Mouse (Mus musculus): ENCODE measurements at regions not wholly inside any gene's neighbourhood (a gene's known extent, or its start where the extent isn't known, plus 50 kb on each side); places are given as distances from the start of the nearest gene placed in this dataset.
"Not testable (repeated sequence)": the region's sequence is repeated elsewhere in the genome, so short reads cannot be mapped to it uniquely, and the experiment has no call there.

DNA sequence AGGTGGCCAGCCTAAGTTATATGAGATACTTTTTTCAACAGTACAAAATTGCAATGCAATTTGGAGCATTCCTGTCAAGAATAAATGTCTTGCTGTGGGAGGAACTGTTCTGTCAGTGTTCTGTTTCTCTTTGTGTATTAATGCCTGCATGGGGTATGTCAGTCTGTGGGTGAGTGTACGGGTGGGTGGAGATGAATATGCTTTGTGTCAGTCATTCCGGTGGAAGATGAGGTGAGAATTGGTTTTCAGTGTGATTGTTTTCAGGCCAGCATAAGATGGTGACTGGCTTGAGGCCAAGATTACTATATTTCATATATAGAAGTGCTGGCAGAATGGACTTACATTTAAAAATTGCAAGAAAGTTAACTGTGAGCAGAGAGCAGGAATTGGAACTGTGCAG, 184.0 kb downstream of the Frk start:
- no peak for DNase-seq

GRCm38 (mm10) chr10:34667735-34668439, 184.7 kb downstream of the Frk start:
- no peak for DNase-seq

GRCm38 (mm10) chr10:34671791-34672190, 188.6 kb downstream of the Frk start:
- no peak for DNase-seq

DNA sequence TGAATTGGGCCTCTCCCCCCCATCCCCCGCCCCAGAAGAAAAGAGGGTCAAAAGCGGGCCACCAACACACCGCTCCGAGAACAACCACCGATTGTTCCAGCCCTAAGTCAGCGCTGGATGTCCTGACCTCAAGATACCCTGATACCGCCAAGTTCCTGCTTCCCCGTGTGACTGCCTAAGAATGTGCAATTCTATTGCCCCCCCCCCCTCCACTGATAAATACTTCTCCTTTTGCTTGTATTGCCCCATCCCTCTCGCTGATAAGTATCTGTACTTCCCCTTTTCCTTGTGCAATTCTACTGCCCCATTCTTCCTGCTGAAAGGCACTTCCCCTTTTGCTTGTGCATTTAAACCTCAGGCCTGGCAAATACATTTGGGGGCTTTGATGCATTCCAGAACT, 216.2 kb downstream of the Frk start:
- DNase-seq = not testable (repeated sequence)

GRCm38 (mm10) chr10:34701956-34702355, 218.8 kb downstream of the Frk start:
- no peak for DNase-seq

- DNase-seq = no peak
These were observed 222.2 kb downstream of the Frk start for GRCm38 (mm10) chr10:34705416-34705815.

DNA sequence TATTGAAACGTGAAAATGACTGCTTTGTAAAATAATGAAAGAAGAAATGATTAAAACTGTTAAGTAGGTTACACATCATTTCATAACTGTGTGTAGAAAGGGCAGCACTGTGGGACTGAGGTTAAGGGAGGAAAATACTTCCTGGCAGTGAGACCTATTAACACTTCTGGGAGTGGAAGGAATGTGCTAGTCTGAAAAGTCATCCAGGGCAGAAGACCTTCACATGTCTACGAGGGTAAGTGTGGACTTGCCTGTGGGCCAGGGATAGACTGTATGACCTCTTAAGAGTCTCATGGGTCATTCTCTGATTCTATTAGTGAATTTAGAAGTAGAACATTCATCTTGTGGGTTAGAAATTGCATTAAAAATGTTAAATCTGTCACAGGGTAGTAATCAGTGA, 248.1 kb downstream of the Frk start:
- DNase-seq = no peak

DNA sequence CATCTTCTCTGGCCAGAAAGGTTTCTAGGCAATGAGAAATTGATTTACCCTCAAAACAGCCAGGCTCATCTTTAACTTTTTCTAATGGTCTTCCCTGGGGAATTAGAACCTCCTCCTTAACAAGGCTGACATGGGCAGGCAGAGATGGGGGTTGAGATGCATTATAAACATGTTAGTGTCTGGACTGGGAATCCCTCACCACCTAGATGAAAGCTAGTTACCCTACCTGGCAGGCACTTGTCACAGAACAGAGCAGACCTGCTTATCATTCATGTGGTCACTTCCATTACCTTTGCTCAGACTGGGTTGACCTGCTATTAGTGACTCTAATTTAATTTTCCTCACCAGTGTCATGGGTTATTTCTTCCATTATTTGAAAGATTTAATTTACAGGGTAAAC, 279.2 kb downstream of the Frk start:
- no peak for DNase-seq

- no peak for DNase-seq
These were observed 308.9 kb downstream of the Frk start for GRCm38 (mm10) chr10:34792099-34792498.

DNA sequence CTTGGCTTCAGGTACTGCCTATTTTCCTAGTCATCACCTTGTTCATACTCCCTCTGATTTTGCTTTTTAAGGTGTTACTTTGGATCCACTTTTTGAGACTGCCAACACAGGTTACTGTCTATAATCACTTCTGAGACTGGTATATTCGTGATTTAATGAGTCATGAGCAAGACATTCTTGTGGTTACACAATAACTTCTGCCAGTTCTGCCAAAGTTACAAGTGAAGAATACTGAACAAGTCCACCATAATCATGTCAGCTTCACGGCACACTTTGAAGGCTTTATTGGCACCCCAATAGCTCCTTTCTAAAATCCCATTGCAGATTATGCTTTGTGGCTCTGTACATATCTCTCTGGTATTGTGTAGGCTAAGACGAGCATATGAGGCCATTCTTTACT, 327.9 kb downstream of the Frk start:
- no peak for DNase-seq

GRCm38 (mm10) chr10:34824121-34824520, 340.9 kb downstream of the Frk start:
- DNase-seq = no peak

DNA sequence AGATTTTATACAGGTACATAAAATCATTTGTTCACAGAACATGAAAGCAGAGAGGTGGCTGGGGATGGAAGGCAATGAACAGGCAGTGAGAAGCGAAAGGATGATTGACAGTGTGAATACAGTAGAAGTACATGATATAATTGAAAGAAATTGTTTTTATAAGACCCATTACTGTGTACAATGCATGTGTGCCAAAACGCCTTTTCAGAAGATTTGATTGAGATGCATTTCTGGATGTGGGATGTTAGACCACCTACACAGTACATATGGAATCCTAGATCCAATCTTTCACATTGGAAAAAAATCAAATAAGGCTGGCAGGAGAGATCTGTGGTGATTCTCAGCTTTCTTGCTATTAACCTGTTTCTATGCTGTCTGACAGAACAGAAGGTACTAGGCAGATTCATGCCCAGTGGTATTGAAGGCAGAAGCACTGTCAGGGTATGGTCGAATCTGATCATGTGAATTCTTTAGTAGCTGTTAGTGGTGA, 358.9 kb downstream of the Frk start:
- no peak for DNase-seq

DNA sequence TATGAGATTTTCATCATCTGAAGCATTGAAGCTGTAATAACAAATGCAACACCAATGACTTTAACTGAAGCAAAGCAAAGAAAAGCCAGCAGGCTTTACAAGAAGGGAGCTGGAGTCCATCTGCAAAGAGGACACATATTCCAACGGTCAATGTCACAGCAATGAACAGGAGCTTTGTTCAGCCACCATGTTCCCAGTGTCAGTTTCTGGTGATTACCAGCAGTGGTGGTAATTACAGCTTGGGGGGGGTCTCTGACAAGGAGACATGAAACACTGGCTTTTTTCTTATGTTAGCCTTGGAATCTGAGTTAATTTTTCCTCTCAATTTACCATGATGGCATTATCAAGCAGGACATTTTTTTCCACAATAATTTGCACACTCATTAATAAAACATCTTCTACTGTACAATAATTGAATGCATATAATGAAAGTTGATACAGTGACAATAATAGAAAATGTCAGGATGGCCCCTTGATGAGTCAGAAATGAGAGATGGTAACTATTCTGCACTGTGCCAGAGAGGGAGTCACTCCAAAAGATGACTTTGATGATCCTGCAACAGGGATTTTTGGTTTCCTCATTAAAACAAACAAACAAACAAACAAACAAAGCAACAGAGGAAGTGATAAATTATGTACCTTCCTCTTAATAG, 373.4 kb downstream of the Frk start:
- DNase-seq = no peak

- DNase-seq = no peak
These were observed 379.5 kb downstream of the Frk start for GRCm38 (mm10) chr10:34862693-34863092.

- DNase-seq = no peak
These were observed 388.7 kb downstream of the Frk start for GRCm38 (mm10) chr10:34871888-34872287.

GRCm38 (mm10) chr10:34878511-34878910, 395.3 kb downstream of the Frk start:
- no peak for DNase-seq

- DNase-seq = no peak
These were observed 404.4 kb downstream of the Frk start for GRCm38 (mm10) chr10:34887601-34888000.

- peak; percentile 1 for DNase-seq
These were observed 421.1 kb downstream of the Frk start for GRCm38 (mm10) chr10:34904274-34904673.

DNA sequence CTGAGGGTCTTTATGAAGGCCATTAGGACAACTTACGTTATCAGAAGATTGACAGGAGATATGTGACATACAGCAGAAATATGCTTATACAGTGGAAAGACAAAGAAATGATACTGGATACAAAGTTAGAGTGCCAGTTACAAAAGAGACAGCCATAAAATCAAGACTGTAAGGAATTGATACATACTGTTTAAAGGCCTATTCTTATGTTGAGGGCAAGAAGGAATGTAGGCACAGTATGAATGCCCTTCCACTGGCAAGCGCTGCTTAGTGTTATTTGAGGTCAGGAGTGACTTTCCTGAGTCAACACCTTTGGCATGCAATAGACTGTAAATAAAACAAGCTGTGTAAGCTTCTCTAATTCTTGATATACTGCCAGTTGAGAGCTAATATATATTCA, 421.5 kb downstream of the Frk start:
- DNase-seq = no peak

DNA sequence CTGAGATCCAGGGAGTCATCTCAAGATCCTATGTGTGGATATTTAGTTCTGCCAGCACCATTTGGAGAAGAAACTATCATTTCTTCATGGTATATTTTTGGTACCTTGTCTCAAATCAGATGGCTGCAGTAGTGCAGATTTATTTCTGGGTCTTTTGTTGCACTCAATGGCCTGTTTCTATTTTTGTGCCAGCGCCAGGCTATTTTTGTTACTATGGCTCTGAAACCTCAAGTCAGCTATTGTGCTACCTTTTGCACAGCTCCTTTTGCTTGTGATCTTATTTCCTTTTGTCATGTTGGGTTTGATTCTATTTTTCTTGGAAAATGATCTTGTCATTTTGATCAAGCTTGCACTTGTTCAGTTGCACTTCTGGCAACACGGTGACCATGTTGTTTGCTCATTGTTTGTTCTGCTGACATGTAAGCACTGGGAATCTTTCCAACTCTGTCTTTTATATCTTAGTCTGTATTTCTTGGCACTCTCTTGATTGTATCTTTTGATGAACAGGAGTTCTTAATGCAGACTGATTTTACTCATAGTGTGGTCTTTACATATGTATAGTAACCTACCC, 429.0 kb downstream of the Frk start:
- DNase-seq = no peak
